Mouse (Mus musculus) neural tube, embryonic 11.5 days (tissue): Measurements from ENCODE around the gene Apeh. TPM values are rescaled to one million over a fixed set of nuclear protein-coding genes. Genes with fewer than 3 reads are reported as not detected.

Experiments
- ATAC-seq: fragments of 200-750 bp; cut with Nextera tagmentation; 2 replicates; pipeline ENCODE4 v1.8.0; 2017; ENCODE audit warnings: moderate number of reproducible peaks, mild to moderate bottlenecking, moderate TSS enrichment, moderate library complexity; ENCODE audit not compliant: insufficient read depth, low FRiP score, low TSS enrichment
- DNase-seq: peaks from one replicate; pipeline ENCODE4 v3.0.0-alpha.2; 2015; ENCODE audit warnings: low spot score
- H3K27ac ChIP-seq: fragments of 300-500 bp; sonication (generic); 2 replicates; pipeline ENCODE4 v1.5.1; 2014; ENCODE audit warnings: low read depth, mild to moderate bottlenecking, low read length
- H3K27me3 ChIP-seq: fragments of 300-500 bp; sonication (generic); 2 replicates; pipeline ENCODE4 v1.6.1; 2014; ENCODE audit warnings: mild to moderate bottlenecking, low read length, mixed read lengths; ENCODE audit not compliant: control insufficient read depth, insufficient read depth
- H3K36me3 ChIP-seq: fragments of 300-500 bp; sonication (generic); 2 replicates; pipeline ENCODE4 v1.6.1; 2014; ENCODE audit warnings: mild to moderate bottlenecking, low read length, moderate library complexity, mixed read lengths; ENCODE audit not compliant: control insufficient read depth, insufficient read depth
- H3K4me1 ChIP-seq: fragments of 300-500 bp; sonication (generic); 2 replicates; pipeline ENCODE4 v1.6.1; 2014; ENCODE audit warnings: low read length, mixed read lengths; ENCODE audit not compliant: control insufficient read depth, insufficient read depth
- H3K4me2 ChIP-seq: fragments of 300-500 bp; sonication (generic); 2 replicates; pipeline ENCODE4 v1.6.1; 2014; ENCODE audit warnings: low read depth, mild to moderate bottlenecking, moderate library complexity
- H3K4me3 ChIP-seq: fragments of 300-500 bp; sonication (generic); 2 replicates; pipeline ENCODE4 v1.5.1; 2014; ENCODE audit warnings: low read depth, low read length
- H3K9ac ChIP-seq: fragments of 300-500 bp; sonication (generic); 2 replicates; pipeline ENCODE4 v1.6.1; 2014; ENCODE audit warnings: mild to moderate bottlenecking, low read length
- H3K9me3 ChIP-seq: fragments of 300-500 bp; sonication (generic); 2 replicates; pipeline ENCODE4 v1.6.1; 2016; ENCODE audit warnings: low read length; ENCODE audit not compliant: control insufficient read depth
- WGBS: fragments of 180-500 bp; shearing (Covaris S2); extraction: QIAGEN DNeasy Blood & Tissue Kit; methylation state at CpG from one replicate; pipeline ENCODE4 v1.1.7; 2014; 5-methylcytosine and 5-hydroxymethylcytosine counted together
- polyA plus RNA-seq: library from polyadenylated mRNA; unstranded; fragments of >200 nt; fragmentation: Nextera tagmentation; extraction: Ambion mirVana; gene quantifications from 2 replicates; pipeline ENCODE4 v1.2.1, GENCODE M21; 2014

Apeh gene
- polyA plus RNA-seq, 1 experiment from 2014 or later = 62.7 TPM

GRCm38 (mm10) chr9:108111593-108112121 is 17.3 kb upstream of the Apeh start:
- Histone ChIP-seq H3K27ac (no peak overlapping the region), H3K4me3 (no peak overlapping the region), H3K4me1 (no peaks in the 10 kb centered on the region), H3K9ac (no peak overlapping the region), H3K36me3 (peaks cover 2% of the 10 kb centered on the region; the same call in 1 of the 2 replicates), H3K4me2 (peak overlapping the region; percentile 23), H3K9me3 (no peaks in the 10 kb centered on the region), H3K27me3 (no peaks in the 10 kb centered on the region)
- DNase-seq (no peak), ATAC-seq (no peak)
- WGBS = 76% methylated on average over 17 of the region's 17 CpGs

DNA sequence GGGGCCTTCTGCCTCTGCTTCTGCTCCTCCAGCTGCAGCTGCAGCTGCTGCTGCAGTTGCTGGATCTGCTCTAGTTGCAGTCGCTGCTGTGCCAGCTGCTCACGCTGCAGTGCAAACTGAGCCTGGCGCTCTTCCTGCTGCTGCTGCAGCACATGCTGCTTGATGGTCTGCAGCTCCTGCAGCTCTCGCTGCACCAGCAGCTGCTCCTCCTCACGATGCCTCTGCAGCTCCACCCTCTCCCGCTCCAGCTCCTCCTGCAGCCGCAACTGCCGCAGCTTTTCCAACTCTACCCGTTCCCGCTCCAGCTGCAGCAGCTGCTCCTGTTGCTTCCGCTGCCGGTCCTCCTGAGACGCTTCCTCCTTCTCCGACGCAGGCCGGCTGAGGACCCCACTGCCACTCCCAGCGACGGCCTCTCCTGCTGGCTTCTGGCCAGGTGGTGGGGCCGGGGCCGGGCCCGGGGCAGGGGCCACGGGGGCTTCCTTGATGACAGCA is 16.7 kb upstream of the Apeh start:
- ATAC-seq (no peak), DNase-seq (peak; percentile 34)
- H3K4me1 ChIP-seq = no peaks in the 10 kb centered on the region
- 8% methylated on average over 22 of the region's 22 CpGs for WGBS
- H3K9ac ChIP-seq = peak overlapping the region; percentile 32; the same call in 1 of the 2 replicates
- H3K9me3 ChIP-seq = no peaks in the 10 kb centered on the region
- H3K36me3 ChIP-seq = peaks cover 2% of the 10 kb centered on the region; the same call in 1 of the 2 replicates
- H3K4me2 ChIP-seq = peak overlapping the region; percentile 23
- no peaks in the 10 kb centered on the region for H3K27me3 ChIP-seq
- H3K27ac ChIP-seq = no peak overlapping the region
- peak overlapping the region; percentile 1; the same call in 1 of the 2 replicates for H3K4me3 ChIP-seq

GRCm38 (mm10) chr9:108110160-108110559 is 15.8 kb upstream of the Apeh start:
- H3K9me3 ChIP-seq = no peaks in the 10 kb centered on the region
- 0 out of 2 replicates have a peak, but pooled peaks cover 2% of the 10 kb centered on the region for H3K4me1 ChIP-seq
- H3K9ac ChIP-seq = no peak overlapping the region
- DNase-seq (no peak), ATAC-seq (no peak)
- H3K27me3 ChIP-seq = no peaks in the 10 kb centered on the region
- no peak overlapping the region for H3K27ac ChIP-seq
- peaks cover 2% of the 10 kb centered on the region; the same call in 1 of the 2 replicates for H3K36me3 ChIP-seq
- WGBS = 91% methylated on average over 16 of the region's 16 CpGs
- no peak overlapping the region for H3K4me2 ChIP-seq
- no peak overlapping the region for H3K4me3 ChIP-seq

- H3K9me3 ChIP-seq = no peaks in the 10 kb centered on the region
- 90% methylated on average over 16 of the region's 16 CpGs for WGBS
- DNase-seq (no peak), ATAC-seq (no peak)
- H3K27ac ChIP-seq = no peak overlapping the region
- no peak overlapping the region for H3K4me2 ChIP-seq
- H3K27me3 ChIP-seq = no peaks in the 10 kb centered on the region
- H3K36me3 ChIP-seq = no peaks in the 10 kb centered on the region
- no peak overlapping the region for H3K4me3 ChIP-seq
- no peak overlapping the region for H3K9ac ChIP-seq
- 0 out of 2 replicates have a peak, but pooled peaks cover 5% of the 10 kb centered on the region for H3K4me1 ChIP-seq
Observed at GRCm38 (mm10) chr9:108107867-108108266, 13.5 kb upstream of the Apeh start.

GRCm38 (mm10) chr9:108106090-108106489 is 11.7 kb upstream of the Apeh start:
- Histone ChIP-seq H3K9me3 (no peaks in the 10 kb centered on the region), H3K36me3 (no peaks in the 10 kb centered on the region), H3K4me2 (no peak overlapping the region), H3K9ac (no peak overlapping the region), H3K4me3 (no peak overlapping the region), H3K27ac (no peak overlapping the region), H3K27me3 (no peaks in the 10 kb centered on the region), H3K4me1 (0 out of 2 replicates have a peak, but pooled peaks cover 5% of the 10 kb centered on the region)
- WGBS = 87% methylated on average over 23 of the region's 23 CpGs
- ATAC-seq (no peak), DNase-seq (no peak)

DNA sequence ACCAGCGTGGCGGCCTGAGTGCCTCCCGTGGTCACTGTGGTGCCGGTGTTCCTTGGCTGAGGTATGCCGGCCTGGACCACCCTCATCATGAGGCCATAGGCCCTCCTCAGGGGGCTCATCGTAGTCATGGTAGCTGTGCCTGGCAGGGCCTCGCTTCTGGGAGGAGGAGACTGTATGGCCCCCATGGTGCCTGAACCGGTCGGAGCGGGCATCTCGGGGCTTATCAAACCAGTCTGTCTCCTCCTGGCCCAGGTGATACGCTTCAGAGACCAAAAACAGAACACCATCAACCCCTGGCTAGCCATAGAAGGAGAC is 11.1 kb upstream of the Apeh start:
- Histone ChIP-seq H3K4me3 (no peak overlapping the region), H3K27me3 (no peaks in the 10 kb centered on the region), H3K9ac (peak overlapping the region; percentile 11; the same call in 1 of the 2 replicates), H3K4me1 (0 out of 2 replicates have a peak, but pooled peaks cover 5% of the 10 kb centered on the region), H3K9me3 (no peaks in the 10 kb centered on the region), H3K36me3 (no peaks in the 10 kb centered on the region), H3K4me2 (no peak overlapping the region), H3K27ac (no peak overlapping the region)
- ATAC-seq (no peak), DNase-seq (no peak)
- WGBS = 78% methylated on average over 12 of the region's 12 CpGs

DNA sequence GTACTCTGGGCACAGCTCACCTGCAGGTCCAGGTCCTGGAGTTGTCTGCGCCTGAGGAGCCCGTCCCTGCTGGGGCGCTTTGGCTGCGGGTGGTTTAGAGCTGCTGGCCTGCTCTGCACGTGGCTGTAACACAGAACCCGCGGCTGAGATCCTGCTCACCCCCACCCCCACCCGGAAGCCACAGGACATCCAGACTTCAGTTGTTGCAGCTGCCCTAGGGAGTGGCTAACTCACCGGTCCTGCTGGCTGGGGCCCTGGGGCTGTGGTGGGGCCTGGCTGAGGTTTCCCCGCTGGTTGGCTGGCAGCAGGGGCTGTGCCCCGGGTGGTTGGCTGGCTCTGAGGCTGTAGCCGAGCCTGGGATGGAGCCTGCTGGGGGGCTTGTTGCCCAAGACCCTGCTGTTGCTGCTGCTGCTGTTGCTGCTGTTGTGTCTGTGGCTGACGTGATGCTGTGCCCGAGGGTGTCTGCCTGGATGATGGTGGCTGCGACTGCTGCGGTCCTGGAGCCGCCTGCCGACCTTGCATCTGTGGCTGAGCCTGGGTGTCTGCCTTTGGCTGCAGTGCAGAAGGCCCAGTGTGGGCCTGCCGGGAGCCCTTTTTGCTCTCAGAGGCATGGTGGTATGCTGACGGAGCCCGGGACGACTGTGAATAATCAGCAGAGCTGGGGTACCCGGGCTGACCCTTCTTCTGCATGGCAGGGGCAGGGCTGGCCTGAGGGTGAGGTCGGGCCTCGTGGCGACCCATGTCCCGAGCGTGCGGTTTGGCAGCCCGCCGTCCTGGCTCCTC is 10.6 kb upstream of the Apeh start:
- Histone ChIP-seq H3K9me3 (no peaks in the 10 kb centered on the region), H3K36me3 (no peaks in the 10 kb centered on the region), H3K4me2 (peak overlapping the region; percentile 12; the same call in 1 of the 2 replicates), H3K9ac (peak overlapping the region; percentile 11; the same call in 1 of the 2 replicates), H3K27ac (0 out of 2 replicates have a peak overlapping the region, but pooled peaks have one; percentile 8), H3K4me1 (0 out of 2 replicates have a peak, but pooled peaks cover 5% of the 10 kb centered on the region), H3K4me3 (no peak overlapping the region), H3K27me3 (no peaks in the 10 kb centered on the region)
- DNase-seq (peak; percentile 33), ATAC-seq (no peak)
- WGBS = 40% methylated on average over 31 of the region's 31 CpGs

GRCm38 (mm10) chr9:108099619-108100018 is 5.2 kb upstream of the Apeh start:
- ATAC-seq (no peak), DNase-seq (no peak)
- no peak overlapping the region for H3K4me3 ChIP-seq
- H3K27me3 ChIP-seq = no peaks in the 10 kb centered on the region
- H3K9ac ChIP-seq = no peak overlapping the region
- WGBS = 82% methylated on average over 8 of the region's 8 CpGs
- no peak overlapping the region for H3K27ac ChIP-seq
- no peak overlapping the region for H3K4me2 ChIP-seq
- H3K4me1 ChIP-seq = peaks cover 4% of the 10 kb centered on the region; the same call in 1 of the 2 replicates
- 0 out of 2 replicates have a peak, but pooled peaks cover 2% of the 10 kb centered on the region for H3K36me3 ChIP-seq
- H3K9me3 ChIP-seq = no peaks in the 10 kb centered on the region
